Mouse (Mus musculus): ENCODE results near the gene Camta1.

GRCm38 (mm10) chr4:151728391-151729065, 133.1 kb downstream of the Camta1 start:
- TF ChIP-seq TAL1 (IDR thresholded peaks at IDR 0.05; ENCODE audit: low read length) (no peak), GATA1 (IDR thresholded peaks at IDR 0.05; ENCODE audit: low read length) (no peak)
